Mouse (Mus musculus): ENCODE data around the gene Pard3b. TPM values are rescaled to one million over a fixed set of nuclear protein-coding genes. Genes with fewer than 3 reads are reported as not detected.
A peak's percentile ranks its signal among the peaks of the same experiment; 100 is the strongest.

Gene Pard3b
- polyA plus RNA-seq, 1 experiment from 2014 or later = 19.6 TPM

DNA sequence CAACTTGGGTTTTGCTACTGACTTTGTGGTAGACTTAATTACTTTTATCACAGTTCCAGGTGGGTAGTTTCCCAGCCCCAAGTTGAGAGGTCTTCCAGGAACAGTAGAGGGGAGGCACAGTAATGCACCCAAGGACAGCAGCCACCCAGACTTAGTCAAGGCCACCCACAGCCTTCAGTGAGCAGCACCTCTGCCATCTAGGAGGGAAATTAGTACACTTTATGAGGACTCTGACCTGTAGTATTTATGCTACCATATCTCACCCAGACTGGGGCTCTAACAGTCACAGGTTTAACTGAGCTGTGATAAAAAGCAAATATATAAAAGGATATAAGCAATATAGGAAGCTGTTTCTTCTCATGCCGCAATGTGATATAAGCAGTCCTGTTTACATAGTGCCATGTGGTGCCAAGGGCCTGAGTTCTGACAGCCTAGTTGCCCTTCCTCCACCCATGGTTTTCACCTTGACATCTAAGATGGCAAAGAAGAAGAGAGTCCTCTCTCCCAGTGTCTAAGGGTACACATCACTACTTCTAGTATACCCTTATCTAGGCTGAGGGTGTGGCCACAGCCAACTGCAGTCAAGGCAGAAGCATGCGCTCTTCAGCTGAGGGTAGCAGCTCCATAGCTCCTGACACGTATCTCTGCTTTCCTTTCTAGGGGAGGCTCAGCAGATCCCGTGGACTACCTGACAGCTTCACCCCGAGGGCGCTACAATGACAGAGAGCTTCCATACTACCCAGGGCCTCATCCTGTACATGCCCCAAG is 998.5 kb downstream of the Pard3b start:
- no peak for TF ChIP-seq CTCF (IDR thresholded peaks at IDR 0.05; ENCODE audit: low read depth)
- no peaks in the 10 kb centered on the region for H3K27me3 ChIP-seq (ENCODE audit: insufficient read depth, low read length)
- H3K4me3 ChIP-seq (ENCODE audit: low read depth, low read length) = no peak overlapping the region
- no peak overlapping the region for H3K27ac ChIP-seq (ENCODE audit: low read depth)
- no peak overlapping the region for H3K4me2 ChIP-seq
- ATAC-seq (ENCODE audit: insufficient read depth) (no peak), DNase-seq (no peak)
- no peak overlapping the region for H3K9ac ChIP-seq
- WGBS = 86% methylated on average over 6 of the region's 6 CpGs
- H3K36me3 ChIP-seq (ENCODE audit: insufficient read depth) = no peaks in the 10 kb centered on the region
- no peaks in the 10 kb centered on the region for H3K9me3 ChIP-seq (ENCODE audit: low read depth, low read length)
- no peaks in the 10 kb centered on the region for H3K4me1 ChIP-seq (ENCODE audit: insufficient read depth)

DNA sequence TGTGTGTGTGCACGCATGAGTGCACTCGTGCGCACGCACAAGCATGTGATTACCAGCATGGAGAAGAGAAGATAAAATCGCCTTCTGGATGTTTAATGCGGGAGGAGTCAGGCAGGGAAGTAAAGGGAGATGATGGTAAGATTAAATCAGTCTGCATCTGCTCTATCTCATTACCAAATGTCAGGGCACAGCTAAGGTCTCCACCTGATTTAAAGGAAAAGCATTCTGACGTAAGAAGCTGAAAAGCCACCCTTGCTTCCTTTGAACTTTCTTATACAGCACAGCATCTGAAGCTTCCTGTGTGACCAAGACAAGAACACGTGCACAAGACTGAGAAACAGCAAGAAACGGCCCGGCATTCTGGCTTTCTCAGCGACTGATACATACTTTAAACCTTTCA is 1000.4 kb downstream of the Pard3b start:
- Histone ChIP-seq H3K9ac (no peak overlapping the region), H3K4me2 (no peak overlapping the region), H3K27me3 (ENCODE audit: insufficient read depth, low read length) (no peaks in the 10 kb centered on the region), H3K36me3 (ENCODE audit: insufficient read depth) (no peaks in the 10 kb centered on the region), H3K4me3 (ENCODE audit: low read depth, low read length) (no peak overlapping the region), H3K4me1 (ENCODE audit: insufficient read depth) (no peaks in the 10 kb centered on the region), H3K9me3 (ENCODE audit: low read depth, low read length) (no peaks in the 10 kb centered on the region), H3K27ac (ENCODE audit: low read depth) (no peak overlapping the region)
- DNase-seq (no peak), ATAC-seq (ENCODE audit: insufficient read depth) (no peak)
- no peak for TF ChIP-seq CTCF (IDR thresholded peaks at IDR 0.05; ENCODE audit: low read depth)
- 88% methylated on average over 11 of the region's 11 CpGs for WGBS

DNA sequence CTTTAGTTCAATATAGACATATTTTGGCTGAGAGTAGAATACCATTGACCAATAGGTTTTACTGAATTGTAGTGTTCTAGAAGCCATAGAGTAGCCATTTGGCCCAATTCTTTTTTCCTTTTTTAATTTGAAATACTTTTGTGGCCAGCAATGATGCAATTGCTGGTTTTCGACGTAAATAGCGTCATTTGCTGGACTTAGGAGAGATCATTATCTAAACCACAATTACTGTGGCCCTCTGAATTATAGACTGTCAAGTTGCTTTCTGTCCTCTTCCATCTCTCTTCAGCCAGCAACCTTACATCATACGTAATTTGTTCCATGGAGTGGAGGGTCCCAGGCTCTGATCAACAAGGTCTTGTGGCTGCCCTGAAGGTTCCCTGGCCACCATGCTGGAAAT is 1000.8 kb downstream of the Pard3b start:
- no peak for TF ChIP-seq CTCF (IDR thresholded peaks at IDR 0.05; ENCODE audit: low read depth)
- Histone ChIP-seq H3K4me2 (no peak overlapping the region), H3K4me1 (ENCODE audit: insufficient read depth) (no peaks in the 10 kb centered on the region), H3K4me3 (ENCODE audit: low read depth, low read length) (no peak overlapping the region), H3K36me3 (ENCODE audit: insufficient read depth) (no peaks in the 10 kb centered on the region), H3K9ac (no peak overlapping the region), H3K27me3 (ENCODE audit: insufficient read depth, low read length) (no peaks in the 10 kb centered on the region), H3K9me3 (ENCODE audit: low read depth, low read length) (no peaks in the 10 kb centered on the region), H3K27ac (ENCODE audit: low read depth) (no peak overlapping the region)
- DNase-seq = no peak
- WGBS = 80% methylated on average over 4 of the region's 4 CpGs
- no peak for ATAC-seq (ENCODE audit: insufficient read depth)

DNA sequence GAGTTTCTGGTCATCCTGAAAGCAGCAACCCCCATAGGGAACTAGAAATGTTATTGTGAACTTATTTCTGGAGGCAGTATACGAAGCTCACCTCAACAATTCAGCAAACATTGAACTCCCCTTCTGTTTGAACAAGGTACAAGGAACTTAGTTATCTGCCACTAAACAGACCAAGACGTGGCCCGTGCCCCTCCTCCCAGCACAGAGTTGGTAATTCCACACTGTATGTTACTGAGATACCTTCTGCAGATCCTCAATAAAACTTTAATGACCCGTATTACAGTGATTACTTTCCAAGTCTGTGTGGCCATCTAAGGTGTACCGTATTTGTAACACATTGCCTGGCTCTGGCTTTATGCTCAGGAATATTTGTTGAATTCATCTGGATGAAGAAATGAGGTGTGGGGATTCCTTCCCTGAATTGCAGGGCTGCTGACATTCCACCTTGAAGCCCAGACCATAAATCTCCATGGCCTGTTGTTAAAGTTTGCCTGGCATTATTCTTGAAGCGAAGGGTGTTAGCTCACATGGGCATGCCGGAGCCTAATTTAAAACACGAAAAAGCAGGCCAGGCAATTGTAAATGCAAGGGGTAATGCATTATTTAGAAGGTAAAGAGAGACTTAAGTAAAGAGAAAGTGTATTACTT is 1006.1 kb downstream of the Pard3b start:
- 76% methylated on average over 8 of the region's 8 CpGs for WGBS
- Histone ChIP-seq H3K27ac (ENCODE audit: low read depth) (no peak overlapping the region), H3K4me1 (ENCODE audit: insufficient read depth) (no peaks in the 10 kb centered on the region), H3K27me3 (ENCODE audit: insufficient read depth, low read length) (no peaks in the 10 kb centered on the region), H3K36me3 (ENCODE audit: insufficient read depth) (no peaks in the 10 kb centered on the region), H3K4me3 (ENCODE audit: low read depth, low read length) (no peak overlapping the region), H3K9ac (no peak overlapping the region), H3K9me3 (ENCODE audit: low read depth, low read length) (no peaks in the 10 kb centered on the region), H3K4me2 (no peak overlapping the region)
- DNase-seq (no peak), ATAC-seq (ENCODE audit: insufficient read depth) (no peak)
- no peak for TF ChIP-seq CTCF (IDR thresholded peaks at IDR 0.05; ENCODE audit: low read depth)

DNA sequence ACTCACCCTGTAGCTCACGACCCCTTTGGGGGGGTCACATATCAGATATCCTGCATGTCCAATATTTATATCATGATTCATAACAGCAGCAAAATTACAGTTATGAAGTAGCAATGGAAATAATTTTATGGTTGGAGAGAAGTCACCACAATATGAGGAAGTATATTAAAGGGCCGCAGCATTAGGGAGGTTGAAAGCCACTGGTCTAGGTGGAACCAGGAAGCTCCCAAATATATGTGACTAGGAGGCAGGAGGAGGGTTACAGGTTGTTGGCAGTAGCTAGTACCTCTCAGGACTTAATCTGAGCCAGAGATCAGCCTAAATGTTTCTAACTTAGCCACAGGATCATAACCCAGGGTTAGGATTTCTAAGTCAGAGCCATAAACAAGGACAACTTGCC is 1008.2 kb downstream of the Pard3b start:
- no peak for TF ChIP-seq CTCF (IDR thresholded peaks at IDR 0.05; ENCODE audit: low read depth)
- Histone ChIP-seq H3K9me3 (ENCODE audit: low read depth, low read length) (no peaks in the 10 kb centered on the region), H3K27me3 (ENCODE audit: insufficient read depth, low read length) (no peaks in the 10 kb centered on the region), H3K4me1 (ENCODE audit: insufficient read depth) (no peaks in the 10 kb centered on the region), H3K27ac (ENCODE audit: low read depth) (no peak overlapping the region), H3K4me2 (no peak overlapping the region), H3K4me3 (ENCODE audit: low read depth, low read length) (no peak overlapping the region), H3K36me3 (ENCODE audit: insufficient read depth) (no peaks in the 10 kb centered on the region), H3K9ac (no peak overlapping the region)
- no peak for DNase-seq
- WGBS = 83% methylated on average over 2 of the region's 2 CpGs
- ATAC-seq (ENCODE audit: insufficient read depth) = no peak

DNA sequence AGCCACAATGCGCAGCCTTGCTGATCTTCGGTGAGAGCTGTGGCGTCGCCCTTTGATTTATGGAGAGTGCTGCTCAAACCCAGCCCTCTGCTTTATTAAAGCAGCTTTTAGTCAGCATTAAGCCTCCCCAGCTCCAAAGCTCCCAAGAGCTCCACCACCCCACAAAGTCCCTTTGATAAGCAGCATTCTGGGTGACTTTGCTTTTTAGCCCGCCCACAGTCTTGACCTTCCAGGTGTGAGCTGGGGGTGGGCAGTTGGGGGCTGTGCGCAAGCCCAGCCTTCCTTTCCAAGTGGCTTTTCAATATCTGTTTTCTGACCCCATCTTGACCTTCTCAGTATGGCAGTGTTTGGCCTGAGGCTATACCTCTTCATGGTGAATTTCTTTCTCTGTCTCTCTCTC is 1009.5 kb downstream of the Pard3b start:
- DNase-seq (peak; percentile 15), ATAC-seq (ENCODE audit: insufficient read depth) (no peak)
- Histone ChIP-seq H3K9me3 (ENCODE audit: low read depth, low read length) (no peaks in the 10 kb centered on the region), H3K4me2 (0 out of 2 replicates have a peak overlapping the region, but pooled peaks have one; percentile 6), H3K4me3 (ENCODE audit: low read depth, low read length) (no peak overlapping the region), H3K9ac (no peak overlapping the region), H3K4me1 (ENCODE audit: insufficient read depth) (no peaks in the 10 kb centered on the region), H3K36me3 (ENCODE audit: insufficient read depth) (no peaks in the 10 kb centered on the region), H3K27me3 (ENCODE audit: insufficient read depth, low read length) (no peaks in the 10 kb centered on the region), H3K27ac (ENCODE audit: low read depth) (no peak overlapping the region)
- 23% methylated on average over 6 of the region's 6 CpGs for WGBS
- TF ChIP-seq CTCF (IDR thresholded peaks at IDR 0.05; ENCODE audit: low read depth) = no peak

DNA sequence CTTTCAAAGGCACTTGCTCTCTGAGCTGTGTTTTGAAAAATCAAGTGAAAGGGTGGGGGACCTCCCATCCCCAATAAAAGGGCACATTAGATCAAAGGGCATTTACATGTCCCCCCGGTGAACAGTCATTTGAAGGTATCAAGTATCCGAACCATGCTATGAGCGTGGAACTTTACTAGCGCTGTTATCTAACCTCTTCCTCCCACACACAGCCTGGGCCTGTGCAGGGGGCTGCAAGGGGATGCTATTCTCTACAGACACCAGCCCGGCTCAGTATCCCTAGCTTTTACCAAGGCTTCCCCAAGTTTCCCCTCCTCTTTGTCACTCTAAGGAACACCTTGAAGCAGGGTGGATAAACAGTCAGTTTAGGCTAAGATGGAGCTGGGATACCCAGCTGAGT is 1010.0 kb downstream of the Pard3b start:
- DNase-seq = no peak
- no peaks in the 10 kb centered on the region for H3K27me3 ChIP-seq (ENCODE audit: insufficient read depth, low read length)
- WGBS = 41% methylated on average over 5 of the region's 5 CpGs
- H3K36me3 ChIP-seq (ENCODE audit: insufficient read depth) = no peaks in the 10 kb centered on the region
- H3K4me2 ChIP-seq = no peak overlapping the region
- no peaks in the 10 kb centered on the region for H3K9me3 ChIP-seq (ENCODE audit: low read depth, low read length)
- H3K4me1 ChIP-seq (ENCODE audit: insufficient read depth) = no peaks in the 10 kb centered on the region
- no peak for ATAC-seq (ENCODE audit: insufficient read depth)
- H3K4me3 ChIP-seq (ENCODE audit: low read depth, low read length) = no peak overlapping the region
- TF ChIP-seq CTCF (IDR thresholded peaks at IDR 0.05; ENCODE audit: low read depth) = no peak
- no peak overlapping the region for H3K27ac ChIP-seq (ENCODE audit: low read depth)
- no peak overlapping the region for H3K9ac ChIP-seq

Measured in lung, embryonic 14.5 days (tissue).